Mouse (Mus musculus) E14TG2a.4 (cell line): ENCODE data around the gene Syt9.
"Not testable (repeated sequence)": the region's sequence is repeated elsewhere in the genome, so short reads cannot be mapped to it uniquely, and the experiment has no call there.

ENCODE experiments used
- H3K27me3 ChIP-seq: 2 replicates; pipeline ENCODE4 v1.6.1; 2014; ENCODE audit warnings: low read length, control low read depth; ENCODE audit not compliant: insufficient read depth
- H3K36me3 ChIP-seq: 2 replicates; pipeline ENCODE4 v1.6.1; 2014; ENCODE audit warnings: low read length, control low read depth; ENCODE audit not compliant: insufficient read depth
- H3K4me1 ChIP-seq: replicated peaks from 2 replicates; pipeline ENCODE4 v1.6.1; 2014; ENCODE audit warnings: low read depth, low read length, control low read depth
- H3K4me3 ChIP-seq: replicated peaks from 2 replicates; pipeline ENCODE4 v1.5.1; 2014; ENCODE audit warnings: mild to moderate bottlenecking, low read length
- H3K9me3 ChIP-seq: 2 replicates; pipeline ENCODE4 v1.6.1; 2014; ENCODE audit warnings: low read length, control low read depth
- CTCF ChIP-seq: conservative IDR thresholded peaks from 2 replicates; pipeline ENCODE4 v1.5.1; 2014; ENCODE audit warnings: low read length
- NANOG ChIP-seq: IDR thresholded peaks from 2 replicates; pipeline ENCODE4 v1.6.1; 2014; ENCODE audit warnings: borderline replicate concordance, low read length, mixed read lengths
- POU5F1 ChIP-seq: IDR thresholded peaks from 2 replicates; pipeline ENCODE4 v1.6.1; 2014; ENCODE audit warnings: low read length, borderline replicate concordance

Syt9 gene

DNA sequence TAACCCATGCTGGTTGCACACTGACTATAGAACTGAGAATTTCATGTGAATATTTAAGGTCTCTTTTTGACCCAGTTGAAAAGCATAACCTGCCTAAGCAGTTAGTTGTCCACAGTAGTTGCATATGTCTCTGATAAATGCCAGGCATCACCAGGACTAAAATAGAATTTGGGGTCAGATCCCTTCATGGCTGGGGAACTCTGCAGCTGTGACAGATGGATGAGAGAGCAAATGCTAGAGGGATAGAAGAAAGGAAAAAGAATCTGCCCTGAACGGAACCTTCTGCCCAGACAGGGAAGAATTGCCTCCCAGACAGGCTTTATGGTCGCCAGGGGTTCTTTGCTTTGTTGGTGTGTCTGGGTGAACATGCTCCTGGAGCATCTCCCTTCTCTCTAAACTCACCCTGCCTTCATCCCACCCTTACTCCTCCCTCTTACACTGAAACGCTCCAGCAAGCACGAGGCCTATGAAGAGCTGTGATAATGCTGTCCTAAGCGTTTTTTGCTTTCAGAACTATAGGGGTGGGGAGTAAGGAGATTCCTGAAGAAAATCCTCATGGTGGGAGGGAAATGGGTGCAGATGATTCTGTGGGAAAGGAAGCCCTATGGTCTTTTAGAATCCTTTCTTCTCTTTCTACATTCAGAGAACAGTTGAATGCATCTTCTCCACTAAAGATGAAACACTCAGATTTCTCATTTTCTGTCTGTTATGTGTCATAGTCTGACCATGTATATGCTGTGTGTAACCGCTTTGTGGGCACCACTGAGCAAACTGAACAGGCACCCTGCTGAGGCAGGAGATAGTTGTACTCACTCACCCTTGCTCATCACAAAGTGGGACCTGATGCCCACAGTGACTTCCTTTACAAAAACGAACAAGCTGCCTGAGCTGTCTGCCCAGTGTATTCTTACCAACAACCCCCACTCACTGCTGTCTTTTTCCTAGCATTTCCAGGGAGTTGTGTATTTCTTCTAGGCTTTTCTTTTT lies 108.7 kb downstream of the Syt9 start:
- Histone ChIP-seq H3K4me1 (peaks cover 9% of the 10 kb centered on the region), H3K36me3 (no peaks in the 10 kb centered on the region), H3K27me3 (no peaks in the 10 kb centered on the region), H3K4me3 (no peak overlapping the region), H3K9me3 (no peaks in the 10 kb centered on the region)
- TF ChIP-seq NANOG (no peak), POU5F1 (no peak), CTCF (no peak)

DNA sequence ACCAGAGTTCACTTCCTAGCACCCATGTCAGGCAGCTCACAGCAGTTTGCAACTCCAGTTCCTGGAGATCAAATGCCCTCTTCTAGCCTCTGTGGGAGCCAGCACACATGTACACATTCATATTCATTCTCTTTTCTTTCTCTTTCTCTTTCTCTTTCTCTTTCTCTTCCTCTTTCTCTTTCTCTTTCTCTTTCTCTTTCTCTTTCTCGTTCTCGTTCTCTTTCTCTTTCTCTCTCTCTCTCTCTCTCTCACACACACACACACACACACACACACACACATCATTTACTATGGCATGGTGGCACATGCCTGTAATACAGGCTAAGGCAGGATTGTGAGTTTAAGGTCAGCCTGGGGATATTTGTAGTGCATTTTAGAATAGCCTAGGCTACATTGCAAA lies 115.2 kb downstream of the Syt9 start:
- H3K4me1 ChIP-seq, H3K36me3 ChIP-seq, H3K27me3 ChIP-seq, H3K4me3 ChIP-seq, H3K9me3 ChIP-seq: not testable (repeated sequence)

- H3K27me3 ChIP-seq = no peaks in the 10 kb centered on the region
- H3K9me3 ChIP-seq = no peaks in the 10 kb centered on the region
- H3K4me1 ChIP-seq = peaks cover 8% of the 10 kb centered on the region
- TF ChIP-seq NANOG (no peak), POU5F1 (no peak), CTCF (no peak)
- H3K4me3 ChIP-seq = no peak overlapping the region
- H3K36me3 ChIP-seq = peaks cover 5% of the 10 kb centered on the region; the same call in 1 of the 2 replicates
Observed at GRCm38 (mm10) chr7:107495428-107495827, 124.9 kb downstream of the Syt9 start.

GRCm38 (mm10) chr7:107496923-107497322 lies 126.4 kb downstream of the Syt9 start:
- no peaks in the 10 kb centered on the region for H3K9me3 ChIP-seq
- H3K36me3 ChIP-seq = peaks cover 5% of the 10 kb centered on the region; the same call in 1 of the 2 replicates
- no peaks in the 10 kb centered on the region for H3K27me3 ChIP-seq
- TF ChIP-seq NANOG (no peak), CTCF (no peak), POU5F1 (no peak)
- H3K4me3 ChIP-seq = no peak overlapping the region
- H3K4me1 ChIP-seq = peaks cover 23% of the 10 kb centered on the region

DNA sequence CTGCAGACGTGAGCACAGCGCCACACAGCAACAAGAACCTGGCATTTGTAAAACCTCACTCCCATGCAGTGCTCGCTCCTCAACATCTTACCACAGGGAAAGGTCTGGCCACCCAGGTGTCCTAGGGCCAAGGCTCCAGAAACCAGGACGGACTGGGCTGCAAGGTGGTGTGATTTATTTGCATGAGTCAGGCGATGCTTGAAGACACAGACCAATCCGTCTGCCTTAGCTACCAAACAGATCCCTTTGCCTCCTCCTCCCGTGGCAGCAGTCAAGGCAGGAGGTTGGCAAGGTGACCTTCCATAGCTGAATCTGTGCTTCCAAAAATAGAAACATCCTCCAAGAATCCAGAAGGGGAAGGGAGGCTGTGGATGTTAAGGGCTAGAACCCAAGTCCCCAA lies 130.1 kb downstream of the Syt9 start:
- Histone ChIP-seq H3K36me3 (peaks cover 26% of the 10 kb centered on the region), H3K4me1 (peaks cover 24% of the 10 kb centered on the region), H3K9me3 (no peaks in the 10 kb centered on the region), H3K4me3 (no peak overlapping the region), H3K27me3 (no peaks in the 10 kb centered on the region)
- TF ChIP-seq CTCF (no peak), POU5F1 (no peak), NANOG (no peak)

- peaks cover 19% of the 10 kb centered on the region for H3K4me1 ChIP-seq
Observed at GRCm38 (mm10) chr7:107504761-107505712, 134.5 kb downstream of the Syt9 start.

GRCm38 (mm10) chr7:107507920-107508319 lies 137.4 kb downstream of the Syt9 start:
- Histone ChIP-seq H3K9me3 (no peaks in the 10 kb centered on the region), H3K4me1 (no peaks in the 10 kb centered on the region), H3K36me3 (peaks cover 52% of the 10 kb centered on the region), H3K27me3 (no peaks in the 10 kb centered on the region), H3K4me3 (no peak overlapping the region)
- TF ChIP-seq CTCF (no peak), NANOG (no peak), POU5F1 (no peak)

More at GRCm38 (mm10) chr7:107504761-107505712, 134.5 kb downstream of the Syt9 start:
- no peak overlapping the region for H3K4me3 ChIP-seq
- no peaks in the 10 kb centered on the region for H3K27me3 ChIP-seq
- peaks cover 49% of the 10 kb centered on the region for H3K36me3 ChIP-seq
- TF ChIP-seq CTCF (no peak), POU5F1 (no peak), NANOG (no peak)
- H3K9me3 ChIP-seq = no peaks in the 10 kb centered on the region

GRCm38 (mm10) chr7:107509740-107510139 lies 139.2 kb downstream of the Syt9 start:
- no peaks in the 10 kb centered on the region for H3K4me1 ChIP-seq
- no peaks in the 10 kb centered on the region for H3K9me3 ChIP-seq
- no peak overlapping the region for H3K4me3 ChIP-seq
- no peak for TF ChIP-seq NANOG
- no peak for TF ChIP-seq CTCF
- no peak for TF ChIP-seq POU5F1
- peaks cover 43% of the 10 kb centered on the region for H3K36me3 ChIP-seq
- H3K27me3 ChIP-seq = no peaks in the 10 kb centered on the region
